In genomic region chr14:55559799-55560201, GRCm38 (mm10) we compare ENCODE assay signal across 8 mouse cellular contexts. TPM values are rescaled to one million over a fixed set of nuclear protein-coding genes. Genes with fewer than 3 reads are reported as not detected.
DNase-seq lines count a peak whose midpoint lies in the region; ATAC-seq and TF ChIP-seq lines count a peak whose summit lies in the region.

Dcaf11 (plus strand) TSS chr14:55560006.

- peak within 1 kb of the TSS; percentile 91 for H3K4me3 ChIP-seq in E14TG2a.4 (replicated peaks; ENCODE audit: low read length)
- peak within 1 kb of the TSS; percentile 66 for H3K4me3 ChIP-seq in forebrain, embryonic 13.5 days
- H3K4me3 ChIP-seq in liver, postnatal 0 days (ENCODE audit: low read depth, low read length) = peak within 1 kb of the TSS; percentile 65
- peak within 1 kb of the TSS; percentile 64 for H3K4me3 ChIP-seq in neural tube, embryonic 14.5 days (ENCODE audit: low read depth, low read length)

- peak within 1 kb of the TSS; percentile 77 for H3K4me2 ChIP-seq in forebrain, embryonic 13.5 days
- H3K4me2 ChIP-seq in liver, postnatal 0 days (ENCODE audit: low read depth, low read length) = peak within 1 kb of the TSS; percentile 73
- H3K4me2 ChIP-seq in neural tube, embryonic 14.5 days (ENCODE audit: low read depth, low read length) = peak within 1 kb of the TSS; percentile 68

- peak; percentile 87 for DNase-seq in c-Kit-positive CD71-positive TER-119-positive erythroid progenitor cells, embryonic 14.5 days (ENCODE audit: low spot score)
- DNase-seq in heart, postnatal 10 days = peak; percentile 93 to 94
- DNase-seq in large intestine, adult 2 months (ENCODE audit: low read depth, low spot score) = peak; percentile 92
- peak; percentile 93 for DNase-seq in liver, postnatal 0 days
- peak; percentile 90 for DNase-seq in testis, postnatal 10 days (ENCODE audit: low spot score)

- peaks cover 33% of the 10 kb centered on the region for H3K36me3 ChIP-seq in E14TG2a.4 (ENCODE audit: insufficient read depth, low read length)
- H3K36me3 ChIP-seq in forebrain, embryonic 13.5 days (ENCODE audit: poor library complexity, severe bottlenecking) = peaks cover 18% of the 10 kb centered on the region
- H3K36me3 ChIP-seq in liver, postnatal 0 days (replicated peaks; ENCODE audit: insufficient read depth, low read length) = peaks cover 22% of the 10 kb centered on the region
- H3K36me3 ChIP-seq in neural tube, embryonic 14.5 days (ENCODE audit: control insufficient read depth, insufficient read depth, low read length) = peaks cover 15% of the 10 kb centered on the region

- WGBS in forebrain, embryonic 13.5 days = 0% methylated on average over 27 of the region's 27 CpGs
- under 1% methylated on average over 27 of the region's 27 CpGs for WGBS in large intestine, adult 2 months
- WGBS in liver, postnatal 0 days (ENCODE audit: insufficient replicate concordance) = under 1% methylated on average over 27 of the region's 27 CpGs
- under 1% methylated on average over 27 of the region's 27 CpGs for WGBS in neural tube, embryonic 14.5 days

- peak; percentile 68 for TF ChIP-seq EP300 in liver, postnatal 0 days (IDR thresholded peaks at IDR 0.05; ENCODE audit: low read depth)

- H3K9me3 ChIP-seq in E14TG2a.4 (ENCODE audit: low read length) = no peaks in the 10 kb centered on the region
- no peaks in the 10 kb centered on the region for H3K9me3 ChIP-seq in forebrain, embryonic 13.5 days (replicated peaks)
- no peaks in the 10 kb centered on the region for H3K9me3 ChIP-seq in liver, postnatal 0 days (ENCODE audit: low read length)
- H3K9me3 ChIP-seq in neural tube, embryonic 14.5 days (ENCODE audit: control insufficient read depth, low read length) = no peaks in the 10 kb centered on the region

- TF ChIP-seq CTCF in E14TG2a.4 (conservative IDR thresholded peaks at IDR 0.05; ENCODE audit: low read length) = no peak
- peak; percentile 54 for TF ChIP-seq CTCF in liver, postnatal 0 days (IDR thresholded peaks at IDR 0.05; ENCODE audit: low read depth)

- peaks cover 50% of the 10 kb centered on the region for H3K4me1 ChIP-seq in E14TG2a.4 (replicated peaks; ENCODE audit: low read depth, low read length)
- peaks cover 21% of the 10 kb centered on the region for H3K4me1 ChIP-seq in forebrain, embryonic 13.5 days
- peaks cover 43% of the 10 kb centered on the region for H3K4me1 ChIP-seq in liver, postnatal 0 days (ENCODE audit: insufficient read depth)
- H3K4me1 ChIP-seq in neural tube, embryonic 14.5 days (ENCODE audit: control insufficient read depth, insufficient read depth, low read length) = peaks cover 16% of the 10 kb centered on the region

- peak; percentile 80 for ATAC-seq in forebrain, embryonic 13.5 days
- peak; percentile 79 for ATAC-seq in liver, postnatal 0 days
- ATAC-seq in neural tube, embryonic 14.5 days (ENCODE audit: low read depth) = peak; percentile 78

- intact Hi-C loops in heart, postnatal 10 days (cut with DNase I) = loop anchor here (1.0 kb wide), 1 partner anchor 45 kb away; no protein-coding TSS in a partner anchor

- peak within 1 kb of the TSS; percentile 87 for H3K9ac ChIP-seq in forebrain, embryonic 13.5 days
- H3K9ac ChIP-seq in liver, postnatal 0 days (replicated peaks) = peak within 1 kb of the TSS; percentile 87
- H3K9ac ChIP-seq in neural tube, embryonic 14.5 days (replicated peaks; ENCODE audit: low read depth, low read length) = peak within 1 kb of the TSS; percentile 67

- peak within 1 kb of the TSS; percentile 98 for H3K27ac ChIP-seq in forebrain, embryonic 13.5 days
- H3K27ac ChIP-seq in liver, postnatal 0 days (ENCODE audit: low read depth) = peak within 1 kb of the TSS; percentile 99
- peak within 1 kb of the TSS; percentile 99 for H3K27ac ChIP-seq in neural tube, embryonic 14.5 days (ENCODE audit: low read depth, low read length)

- no peaks in the 10 kb centered on the region for H3K27me3 ChIP-seq in E14TG2a.4 (ENCODE audit: insufficient read depth, low read length)
- H3K27me3 ChIP-seq in forebrain, embryonic 13.5 days = no peaks in the 10 kb centered on the region
- H3K27me3 ChIP-seq in liver, postnatal 0 days (ENCODE audit: insufficient read depth, low read length) = no peaks in the 10 kb centered on the region
- H3K27me3 ChIP-seq in neural tube, embryonic 14.5 days (ENCODE audit: control insufficient read depth, insufficient read depth, low read length) = no peaks in the 10 kb centered on the region

RNA-seq across cellular contexts. Expression of gene Dcaf11, which starts in this region (rescaled TPM):
- polyA plus RNA-seq in forebrain, embryonic 13.5 days (2015; fragmentation: Nextera tagmentation; extraction: Ambion mirVana) = 108 and 115 TPM in 2 replicates
- total RNA-seq in heart, postnatal 10 days (2021) = 10 to 100 TPM; 86.3 to 87.5 TPM
- 112 and 152 TPM in 2 replicates for polyA plus RNA-seq in large intestine, adult 2 months (2012; rRNA removed)
- polyA plus RNA-seq in liver, postnatal 0 days (2015; fragmentation: Nextera tagmentation; extraction: Ambion mirVana) = 59.9 and 62.7 TPM in 2 replicates
- polyA plus RNA-seq in neural tube, embryonic 14.5 days (2014; fragmentation: Nextera tagmentation; extraction: Ambion mirVana) = 112 and 114 TPM in 2 replicates

Comparison
In these comparisons a context has a peak if more than half of its experiments do, and no peak if none do; other contexts are left out.
1. Peak in every context shown above with its lines: DNase-seq, ATAC-seq, H3K4me3 ChIP-seq and H3K27ac ChIP-seq.